Mouse (Mus musculus) G1E (cell line): ENCODE data around the gene Npm3. TPM values are rescaled to one million over a fixed set of nuclear protein-coding genes. Genes with fewer than 3 reads are reported as not detected.

Experiments used
- ATAC-seq: 2 replicates; pipeline ENCODE4 v1.8.0; 2016; ENCODE audit warnings: mild to moderate bottlenecking; ENCODE audit not compliant: insufficient number of reproducible peaks, poor library complexity, low FRiP score, severe bottlenecking; ENCODE audit errors: extremely low read depth
- DNase-seq: peaks from one replicate; pipeline ENCODE4 v3.0.0; 2012; ENCODE audit warnings: low spot score
- H3K27me3 ChIP-seq: 2 replicates; pipeline ENCODE4 v1.6.1; 2012; ENCODE audit warnings: mild to moderate bottlenecking, low read length, inconsistent platforms; ENCODE audit not compliant: insufficient read depth
- H3K36me3 ChIP-seq: replicated peaks from 2 replicates; pipeline ENCODE3; 2012; ENCODE audit warnings: mild to moderate bottlenecking, inconsistent platforms
- H3K4me1 ChIP-seq: 2 replicates; pipeline ENCODE4 v1.6.1; 2012; ENCODE audit warnings: low read depth, low read length, inconsistent platforms, mixed read lengths; ENCODE audit not compliant: insufficient read depth
- H3K4me3 ChIP-seq: 2 replicates; pipeline ENCODE4 v1.5.1; 2012; ENCODE audit warnings: low read depth, mild to moderate bottlenecking, inconsistent platforms, low read length, moderate library complexity, mixed read lengths
- H3K9me3 ChIP-seq: replicated peaks from 2 replicates; pipeline ENCODE4 v1.6.1; 2012; ENCODE audit warnings: inconsistent platforms
- CTCF ChIP-seq: IDR thresholded peaks from 2 replicates; pipeline ENCODE4 v1.5.1; 2012; ENCODE audit warnings: low read depth, low read length, inconsistent platforms, mixed read lengths
- GATA1 ChIP-seq: IDR thresholded peaks from 2 replicates; pipeline ENCODE4 v1.6.1; 2012; ENCODE audit warnings: borderline replicate concordance, low read length, inconsistent platforms, mixed read lengths
- GATA2 ChIP-seq: IDR thresholded peaks from 2 replicates; pipeline ENCODE4 v1.6.1; 2012; ENCODE audit warnings: low read depth, low read length, inconsistent platforms, borderline replicate concordance
- POLR2AphosphoS5 ChIP-seq: IDR thresholded peaks from 2 replicates; pipeline ENCODE4 v1.6.1; 2012; ENCODE audit warnings: low read depth, low read length, inconsistent platforms; ENCODE audit not compliant: insufficient replicate concordance
- TAL1 ChIP-seq: conservative IDR thresholded peaks from 2 replicates; pipeline ENCODE4 v1.6.1; 2012; ENCODE audit warnings: low read depth, low read length, inconsistent platforms, mixed read lengths
- polyA plus RNA-seq: library from polyadenylated mRNA; stranded (reverse); fragments of >175 nt; gene quantifications from 2 replicates; pipeline ENCODE4 v1.2.3, GENCODE M21; 2012
- total RNA-seq, 2 experiments: library from RNA; stranded (forward) in 1 of 2; stranded (reverse) in 1 of 2; fragments of 200-1000 nt in 1 of 2; fragments of >200 nt in 1 of 2; fragmentation: Nextera tagmentation in 1 of 2; gene quantifications; 2 replicates each; pipeline ENCODE4 v1.2.3; 2014 to 2017

Gene Npm3
- total RNA-seq (2014; fragmentation: Nextera tagmentation) (66.5 and 68.4 TPM in 2 replicates), total RNA-seq (2017) (61.5 and 78.8 TPM in 2 replicates), polyA plus RNA-seq (164 and 170 TPM in 2 replicates)

- Histone ChIP-seq H3K36me3 (peaks cover 70% of the 10 kb centered on the region), H3K4me3 (peak within 1 kb of the TSS; percentile 98), H3K4me1 (peaks cover 38% of the 10 kb centered on the region), H3K9me3 (no peaks in the 10 kb centered on the region), H3K27me3 (peaks cover 7% of the 10 kb centered on the region)
- TF ChIP-seq POLR2AphosphoS5: no peak
- no peak for TF ChIP-seq TAL1
- no peak for TF ChIP-seq GATA2
- no peak for TF ChIP-seq GATA1
- no peak for TF ChIP-seq CTCF
- DNase-seq: peak; percentile 81
- peak; percentile 46; the same call in 1 of the 2 replicates for ATAC-seq
Observed at GRCm38 (mm10) chr19:45749243-45750043, at the start of gene Npm3. TSS of gene Npm3 (minus strand) at chr19:45749591.

- Histone ChIP-seq H3K27me3 (peaks cover 7% of the 10 kb centered on the region), H3K36me3 (no peaks in the 10 kb centered on the region), H3K9me3 (peaks cover 6% of the 10 kb centered on the region), H3K4me1 (peaks cover 30% of the 10 kb centered on the region), H3K4me3 (no peak overlapping the region)
- no peak for TF ChIP-seq GATA1
- no peak for TF ChIP-seq GATA2
- ATAC-seq (no peak), DNase-seq (no peak)
Observed at GRCm38 (mm10) chr19:45796879-45797278, 47.5 kb upstream of the Npm3 start.

- H3K27me3 ChIP-seq: peaks cover 4% of the 10 kb centered on the region
- no peak for DNase-seq
- no peaks in the 10 kb centered on the region for H3K36me3 ChIP-seq
- peaks cover 33% of the 10 kb centered on the region for H3K4me1 ChIP-seq
- peak overlapping the region; percentile 39; the same call in 1 of the 2 replicates for H3K4me3 ChIP-seq
- peaks cover 6% of the 10 kb centered on the region for H3K9me3 ChIP-seq
- no peak for ATAC-seq
- TF ChIP-seq GATA2: no peak
- no peak for TF ChIP-seq POLR2AphosphoS5
- no peak for TF ChIP-seq GATA1
- TF ChIP-seq TAL1: no peak
- no peak for TF ChIP-seq CTCF
Observed at GRCm38 (mm10) chr19:45796061-45796556, 46.7 kb upstream of the Npm3 start.

- Histone ChIP-seq H3K27me3 (peaks cover 4% of the 10 kb centered on the region), H3K36me3 (no peaks in the 10 kb centered on the region), H3K4me3 (peak overlapping the region; percentile 39; the same call in 1 of the 2 replicates), H3K4me1 (peaks cover 39% of the 10 kb centered on the region), H3K9me3 (peaks cover 6% of the 10 kb centered on the region)
- no peak for TF ChIP-seq TAL1
- TF ChIP-seq GATA1: no peak
- no peak for TF ChIP-seq GATA2
- TF ChIP-seq POLR2AphosphoS5: no peak
- TF ChIP-seq CTCF: no peak
- DNase-seq (no peak), ATAC-seq (no peak)
Observed at GRCm38 (mm10) chr19:45795406-45795944, 46.1 kb upstream of the Npm3 start.

- H3K4me3 ChIP-seq: no peak overlapping the region
- DNase-seq (no peak), ATAC-seq (no peak)
- H3K4me1 ChIP-seq: peaks cover 41% of the 10 kb centered on the region
- peaks cover 4% of the 10 kb centered on the region; the same call in 1 of the 2 replicates for H3K27me3 ChIP-seq
- TF ChIP-seq CTCF (no peak), GATA1 (no peak), GATA2 (no peak), TAL1 (no peak), POLR2AphosphoS5 (no peak)
- H3K9me3 ChIP-seq: 0 out of 2 replicates have a peak, but pooled peaks cover under 1% of the 10 kb centered on the region
- no peaks in the 10 kb centered on the region for H3K36me3 ChIP-seq
Observed at GRCm38 (mm10) chr19:45794718-45795117, 45.3 kb upstream of the Npm3 start.

- DNase-seq: no peak
- TF ChIP-seq GATA2 (no peak), GATA1 (no peak), TAL1 (no peak)
- ATAC-seq: no peak
- Histone ChIP-seq H3K4me3 (no peak overlapping the region), H3K27me3 (peaks cover 4% of the 10 kb centered on the region; the same call in 1 of the 2 replicates), H3K9me3 (no peaks in the 10 kb centered on the region), H3K36me3 (no peaks in the 10 kb centered on the region), H3K4me1 (peaks cover 52% of the 10 kb centered on the region)
Observed at GRCm38 (mm10) chr19:45792404-45792803, 43.0 kb upstream of the Npm3 start.
